Mouse (Mus musculus): Measurements from ENCODE around the gene Ift122.

DNA sequence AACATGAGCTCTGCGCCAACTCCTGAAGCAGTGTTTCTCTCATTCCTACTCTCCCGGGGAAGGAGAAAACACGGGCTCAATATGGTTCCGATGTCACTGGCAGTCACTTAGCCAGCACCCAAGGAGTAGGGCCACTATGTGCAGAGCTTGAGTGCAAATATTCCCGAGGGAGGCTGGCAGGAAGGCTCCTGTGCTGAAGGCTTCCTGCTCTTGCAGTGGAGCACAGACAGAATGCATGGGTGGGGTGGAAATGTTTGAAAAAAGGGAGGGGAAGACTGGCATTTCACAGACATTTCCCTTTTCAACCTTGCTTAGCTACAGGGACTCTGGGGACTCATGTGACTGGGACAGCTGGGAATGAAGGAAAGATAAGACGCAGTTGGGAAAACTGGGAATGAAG lies 25.4 kb downstream of the Ift122 start:
- TF ChIP-seq GABPA (IDR thresholded peaks at IDR 0.05; ENCODE audit: insufficient replicate concordance, low read depth, low read length) (no peak), HCFC1 (IDR thresholded peaks at IDR 0.05; ENCODE audit: low read depth, low read length) (no peak), ETS1 (conservative IDR thresholded peaks at IDR 0.05; ENCODE audit: low read depth, low read length) (no peak), MXI1 (IDR thresholded peaks at IDR 0.05; ENCODE audit: low read depth, low read length) (no peak), NRF1 (IDR thresholded peaks at IDR 0.05; ENCODE audit: low read depth, low read length) (no peak), CHD1 (IDR thresholded peaks at IDR 0.05; ENCODE audit: low read depth, low read length) (no peak)
